Mouse (Mus musculus) brain, embryonic 18.5 days (tissue): Measurements from ENCODE around the gene Nlrp1b.

Experiments
- DNase-seq: peaks from one replicate; pipeline ENCODE4 v3.0.0-alpha.2; 2012; ENCODE audit warnings: low read depth, low spot score

Gene Nlrp1b

GRCm38 (mm10) chr11:71230684-71231480 lies at the start of gene Nlrp1b:
Gene Nlrp1b, minus strand, starts transcription at chr11:71230733.
- no peak for DNase-seq

GRCm38 (mm10) chr11:71261036-71261435 lies 30.5 kb upstream of the Nlrp1b start:
- no peak for DNase-seq

GRCm38 (mm10) chr11:71251333-71251732 lies 20.8 kb upstream of the Nlrp1b start:
- no peak for DNase-seq

DNA sequence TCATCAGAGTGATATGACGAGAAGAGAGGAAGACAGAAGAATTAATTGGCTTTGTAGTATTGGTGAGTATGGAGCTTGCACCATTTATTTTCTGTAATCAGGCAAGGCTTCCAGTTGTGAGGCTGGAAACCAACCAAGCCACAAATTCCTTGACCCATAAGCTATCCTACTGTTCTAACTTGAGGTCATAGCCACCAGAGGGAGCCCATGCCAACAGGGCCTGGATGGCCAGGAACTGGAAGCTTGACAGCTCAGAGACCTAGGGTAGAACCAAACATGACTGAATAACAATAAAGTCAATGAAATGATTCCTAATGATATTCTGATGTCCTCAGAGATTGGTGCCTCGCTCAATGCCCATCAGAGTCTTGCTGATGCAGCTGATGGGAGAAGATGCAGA lies 5.9 kb downstream of the Nlrp1b start:
- no peak for DNase-seq

DNA sequence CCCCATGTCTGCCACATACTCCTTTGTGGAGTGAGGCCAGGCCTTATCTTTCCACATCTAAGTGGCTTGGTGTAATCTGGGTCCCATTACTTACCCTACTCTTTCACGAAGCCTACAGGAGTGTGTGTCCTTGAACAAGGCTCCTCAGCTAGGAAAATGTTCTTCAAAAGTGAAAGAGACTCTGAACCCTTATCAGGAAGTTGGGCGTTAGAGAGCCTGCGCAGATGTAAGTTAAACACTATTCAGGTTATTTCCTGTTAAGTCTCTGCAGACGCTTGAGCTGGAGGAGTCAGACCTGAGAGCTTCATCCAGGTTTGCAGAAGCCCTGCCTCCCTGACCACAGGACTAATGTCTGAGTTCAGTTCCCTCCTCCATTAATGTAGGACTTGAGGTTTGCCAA lies 27.8 kb downstream of the Nlrp1b start:
- no peak for DNase-seq

- DNase-seq: no peak
Measured at GRCm38 (mm10) chr11:71199349-71199748, 31.2 kb downstream of the Nlrp1b start.

GRCm38 (mm10) chr11:71169633-71170032 lies 60.9 kb downstream of the Nlrp1b start:
- no peak for DNase-seq

DNA sequence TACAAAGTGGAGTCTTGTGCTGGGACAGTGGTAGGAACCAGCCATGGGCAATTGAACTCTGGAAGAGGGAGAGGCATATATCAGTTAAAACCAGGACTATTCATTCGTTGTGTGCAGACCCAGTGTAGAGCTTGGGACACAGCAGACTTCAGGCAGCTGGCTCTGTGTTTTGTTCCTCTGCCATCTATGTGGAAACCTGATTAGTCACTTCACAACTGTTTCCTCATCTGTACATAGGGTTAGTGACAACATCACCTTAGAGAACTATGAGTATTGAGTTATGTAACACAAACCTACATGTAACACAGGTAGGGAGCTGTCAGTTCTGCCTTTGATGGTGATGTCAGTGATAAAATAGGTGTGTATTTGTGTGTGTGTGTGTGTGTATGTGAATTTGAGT lies 66.4 kb downstream of the Nlrp1b start:
- no peak for DNase-seq

- DNase-seq: no peak
Measured at GRCm38 (mm10) chr11:71159439-71160136, 70.9 kb downstream of the Nlrp1b start.

DNA sequence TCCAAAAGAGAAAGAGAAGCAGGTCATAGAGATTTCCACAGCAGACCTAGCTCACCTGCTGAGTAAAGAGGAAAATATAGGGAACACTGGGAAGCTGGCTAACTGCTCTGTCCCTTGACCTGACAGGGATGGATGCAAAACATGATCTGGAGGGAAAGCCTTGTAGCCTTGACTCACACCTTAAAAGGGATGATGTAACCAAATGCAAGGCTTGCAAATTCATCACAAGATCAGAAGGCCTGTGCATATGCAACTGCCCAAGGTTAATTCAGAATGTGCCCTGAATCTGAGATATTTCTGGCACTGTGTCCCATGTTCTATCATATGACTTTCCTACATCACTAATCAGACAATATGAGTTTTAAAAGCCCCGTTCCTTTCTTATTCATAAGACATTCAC lies 75.3 kb downstream of the Nlrp1b start:
- no peak for DNase-seq

- DNase-seq: no peak
Measured at GRCm38 (mm10) chr11:71144661-71145060, 85.9 kb downstream of the Nlrp1b start, which contains the start of gene Nlrp1a. Gene Nlrp1a, minus strand, starts transcription at chr11:71144704.

DNA sequence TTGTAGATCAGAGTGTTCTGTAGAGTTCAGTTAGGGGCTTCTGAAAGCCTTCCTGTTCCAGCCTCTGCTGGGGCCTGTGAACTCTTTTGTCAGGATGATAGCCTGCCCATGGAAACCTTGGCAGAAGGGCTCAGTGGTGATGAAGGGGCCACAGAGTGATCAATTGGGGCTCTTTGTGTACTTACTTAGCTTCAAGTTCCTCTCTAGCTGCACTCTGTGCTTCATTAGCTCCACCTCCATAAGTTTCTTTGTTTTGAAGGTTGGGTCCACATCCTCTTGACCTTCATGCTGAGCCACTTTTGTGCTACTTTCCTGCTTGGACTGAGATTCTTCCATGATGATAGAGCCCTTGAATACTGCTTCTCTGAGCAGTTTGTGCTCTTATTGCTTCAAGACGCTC lies 88.5 kb downstream of the Nlrp1b start:
- DNase-seq: no peak

DNA sequence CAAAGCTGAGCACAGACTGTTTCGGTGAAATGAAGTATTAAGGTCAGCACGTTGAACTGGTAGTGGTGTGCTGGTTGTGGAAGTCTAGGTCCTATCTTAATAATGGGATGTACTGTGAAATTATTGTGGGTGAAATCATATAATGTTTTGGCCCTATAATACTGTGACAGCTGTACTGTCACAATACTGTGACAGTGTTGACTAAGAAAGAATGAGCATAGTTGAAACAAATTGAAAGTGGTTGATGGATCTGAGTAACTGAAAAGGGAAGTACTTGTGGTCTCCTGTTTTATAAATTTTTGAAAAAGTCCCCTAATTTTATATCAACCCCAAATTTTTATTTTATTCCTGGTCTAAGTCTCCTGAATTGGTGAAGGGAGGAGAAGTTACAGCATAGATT lies 123.4 kb downstream of the Nlrp1b start:
- DNase-seq: no peak

DNA sequence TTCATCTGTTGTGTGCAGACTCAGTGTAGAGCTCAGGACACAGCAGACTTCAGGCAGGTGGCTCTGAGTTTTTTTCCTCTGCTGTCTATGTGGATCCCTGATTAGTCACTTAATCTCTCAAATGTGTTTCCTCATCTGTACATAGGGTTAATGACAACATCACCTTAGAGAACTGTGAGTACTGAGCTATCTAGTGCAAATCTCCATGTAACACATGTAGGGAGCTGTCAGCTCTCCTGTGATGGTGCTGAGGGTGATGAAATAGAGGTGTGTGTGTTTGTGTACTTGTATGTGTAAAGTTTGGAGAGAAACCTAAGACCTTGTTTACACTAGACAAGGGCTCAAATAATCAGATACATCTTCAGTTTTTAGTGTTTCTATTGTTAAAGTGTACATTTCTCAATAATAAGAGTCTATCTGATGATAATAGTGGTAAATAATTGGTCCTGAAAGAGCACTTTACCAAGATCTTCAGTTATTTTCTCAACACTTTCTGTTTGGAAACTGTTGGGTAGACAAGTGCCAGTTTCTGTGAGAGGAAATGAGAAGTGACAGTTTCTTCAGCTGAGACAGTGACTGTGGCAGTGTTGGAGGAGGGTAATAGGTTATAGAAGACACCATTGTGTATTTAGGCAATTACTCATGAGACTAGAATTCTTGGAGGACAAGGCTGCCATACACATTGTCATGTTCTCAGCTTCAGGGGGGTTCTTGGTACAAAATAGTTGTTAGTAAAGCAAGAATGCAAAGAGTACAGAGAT lies 124.1 kb downstream of the Nlrp1b start:
- no peak for DNase-seq

DNA sequence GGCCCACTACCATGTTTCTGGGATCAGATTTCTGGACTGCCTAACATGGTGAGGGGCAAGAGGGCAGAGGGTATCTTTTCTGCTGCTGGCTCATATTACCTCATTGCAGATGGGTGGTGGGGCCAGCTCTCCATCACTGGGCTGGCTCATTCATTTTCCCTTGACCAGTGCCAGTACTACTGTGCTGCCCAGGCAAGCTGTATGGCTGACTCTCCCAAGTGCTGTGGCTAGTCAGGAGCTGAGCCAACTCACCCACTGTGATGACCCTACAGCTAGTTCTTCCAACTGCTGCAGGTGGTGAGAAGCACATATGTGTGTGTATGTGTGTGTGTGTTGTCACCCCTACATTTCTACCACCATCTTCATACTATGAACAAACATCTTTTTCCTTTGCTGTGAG lies 126.6 kb downstream of the Nlrp1b start:
- DNase-seq: no peak
